Mouse (Mus musculus): Measurements from ENCODE around the gene Cep135. TPM values are rescaled to one million over a fixed set of nuclear protein-coding genes. Genes with fewer than 3 reads are reported as not detected.

Gene Cep135
- polyA plus RNA-seq, 1 experiment from 2014 or later: 4.5 TPM

DNA sequence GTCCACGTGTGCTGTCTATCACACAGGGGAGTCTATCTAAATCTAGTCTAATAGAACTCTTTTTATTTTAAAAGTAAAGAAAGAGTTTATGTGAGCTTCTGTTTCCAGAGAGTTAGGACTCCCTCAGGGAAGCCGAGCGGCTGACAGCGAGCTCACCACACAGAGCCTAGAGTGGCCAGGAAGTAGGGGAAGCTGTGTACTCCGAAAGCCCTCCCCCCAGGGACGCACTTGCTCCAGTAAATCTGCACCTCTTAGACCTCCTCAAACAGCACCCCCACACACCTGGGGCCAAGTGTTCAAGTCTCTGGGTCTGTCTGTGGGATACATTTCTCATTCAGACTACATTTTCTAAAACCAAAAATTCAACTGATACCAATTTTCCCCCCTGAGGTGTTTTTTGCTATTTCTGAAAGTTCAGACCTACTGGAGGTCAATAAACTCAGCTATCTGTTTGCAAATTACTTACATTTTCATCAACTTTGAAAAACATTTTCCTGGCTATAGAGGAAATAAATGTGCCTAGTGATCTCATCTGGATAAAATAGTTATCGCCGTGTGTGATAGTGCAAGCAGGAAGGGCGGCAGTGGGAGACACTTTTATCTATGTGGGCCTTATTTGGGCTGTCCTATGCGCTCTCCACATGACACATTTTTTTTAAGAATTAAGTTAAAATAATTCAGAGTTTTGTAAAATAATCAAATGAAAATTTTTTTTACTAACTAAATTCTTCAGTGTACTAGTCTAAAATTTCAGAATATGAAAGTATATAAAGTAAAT lies 56.8 kb downstream of the Cep135 start:
- DNase-seq (no peak), ATAC-seq (ENCODE audit: low read depth) (no peak)
- Histone ChIP-seq H3K4me2 (no peak overlapping the region), H3K27ac (no peak overlapping the region), H3K36me3 (peaks cover 48% of the 10 kb centered on the region), H3K4me3 (replicated peaks) (no peak overlapping the region), H3K9me3 (replicated peaks) (no peaks in the 10 kb centered on the region), H3K4me1 (replicated peaks) (peaks cover 12% of the 10 kb centered on the region), H3K27me3 (no peaks in the 10 kb centered on the region), H3K9ac (no peak overlapping the region)
- 67% methylated on average over 10 of the region's 10 CpGs for WGBS (ENCODE audit: insufficient replicate concordance)

DNA sequence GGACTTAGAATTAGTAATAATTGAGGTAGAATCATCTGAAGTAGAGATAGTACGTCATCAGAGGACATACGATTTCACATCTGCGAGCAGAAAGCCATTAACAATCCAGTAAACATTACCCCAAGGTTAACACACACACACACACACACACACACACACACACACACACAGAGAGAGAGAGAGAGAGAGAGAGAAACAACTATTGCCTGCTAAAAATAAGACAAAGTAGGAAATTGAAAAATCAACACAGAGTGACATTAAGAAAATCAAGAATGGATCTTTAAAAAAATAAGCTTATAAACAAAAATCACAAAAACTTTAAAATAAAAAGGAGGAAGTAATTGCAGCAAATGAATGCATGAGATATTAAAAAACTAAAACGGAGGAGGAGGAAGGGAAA lies 61.4 kb downstream of the Cep135 start:
- Histone ChIP-seq H3K9me3 (replicated peaks) (no peaks in the 10 kb centered on the region), H3K27ac (no peak overlapping the region), H3K4me3 (replicated peaks) (no peak overlapping the region), H3K36me3 (peaks cover 10% of the 10 kb centered on the region; the same call in 1 of the 2 replicates), H3K4me2 (no peak overlapping the region), H3K4me1 (replicated peaks) (peaks cover 16% of the 10 kb centered on the region), H3K9ac (no peak overlapping the region), H3K27me3 (no peaks in the 10 kb centered on the region)
- DNase-seq: no peak
- ATAC-seq (ENCODE audit: low read depth): no peak
- 69% methylated on average over 4 of the region's 4 CpGs for WGBS (ENCODE audit: insufficient replicate concordance)

DNA sequence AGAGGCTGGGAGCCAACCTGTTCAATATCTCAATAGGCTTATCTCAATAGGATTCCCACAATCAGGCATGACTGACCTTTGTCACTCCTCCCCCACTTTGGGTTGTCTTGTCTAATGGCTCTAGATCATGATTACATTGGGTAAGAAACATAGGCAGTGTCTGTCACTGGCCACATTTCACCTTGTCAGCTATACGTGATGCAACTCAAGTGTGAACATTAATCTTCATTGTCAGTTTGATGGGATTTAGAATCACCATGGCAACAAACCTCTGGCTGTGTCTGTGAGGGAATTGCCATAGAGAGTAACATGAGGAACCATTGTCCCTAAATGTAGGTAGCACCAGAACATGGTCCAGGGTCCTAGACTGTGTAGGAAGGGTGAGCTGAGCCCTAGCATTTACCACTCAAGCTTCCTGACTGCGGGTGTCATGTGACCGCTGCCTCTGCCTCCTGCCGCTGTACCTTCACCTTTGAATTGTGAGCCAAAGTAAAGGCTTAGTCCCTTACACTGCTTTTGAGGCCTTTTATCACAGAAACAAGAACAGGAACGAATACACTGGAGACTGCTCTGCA lies 62.7 kb downstream of the Cep135 start:
- no peak for DNase-seq
- H3K27ac ChIP-seq: no peak overlapping the region
- no peaks in the 10 kb centered on the region for H3K9me3 ChIP-seq (replicated peaks)
- 0 out of 2 replicates have a peak, but pooled peaks have one; percentile 7 for ATAC-seq (ENCODE audit: low read depth)
- H3K4me3 ChIP-seq (replicated peaks): no peak overlapping the region
- H3K4me2 ChIP-seq: no peak overlapping the region
- no peaks in the 10 kb centered on the region for H3K27me3 ChIP-seq
- H3K36me3 ChIP-seq: peaks cover 6% of the 10 kb centered on the region; the same call in 1 of the 2 replicates
- peaks cover 11% of the 10 kb centered on the region for H3K4me1 ChIP-seq (replicated peaks)
- no peak overlapping the region for H3K9ac ChIP-seq
- 72% methylated on average over 5 of the region's 5 CpGs for WGBS (ENCODE audit: insufficient replicate concordance)

DNA sequence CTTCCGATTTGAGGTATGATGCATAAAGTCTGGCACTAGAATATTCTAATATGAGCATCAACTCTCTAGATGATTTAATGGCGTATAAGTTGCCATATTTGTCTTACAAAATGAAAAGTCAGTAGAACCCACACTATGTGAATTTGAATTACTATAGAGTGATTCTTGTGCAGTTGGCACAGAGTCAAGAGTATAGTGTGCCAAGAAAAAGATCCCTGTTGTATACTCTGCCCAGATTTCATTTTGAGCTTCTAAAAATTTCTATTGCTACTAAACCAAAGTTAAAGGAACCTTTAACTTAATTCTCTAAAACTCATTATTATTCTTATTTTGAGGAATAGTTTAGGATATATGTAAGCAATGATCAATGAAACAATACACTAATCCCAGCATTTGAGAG lies 67.7 kb downstream of the Cep135 start, which contains the start of gene C530008M17Rik:
C530008M17Rik (plus strand) TSS at position 301 of the 400 bp plus-strand sequence.
- Histone ChIP-seq H3K4me2 (peak within 1 kb of the TSS; percentile 97), H3K27me3 (no peaks in the 10 kb centered on the region), H3K27ac (peak within 1 kb of the TSS; percentile 94), H3K36me3 (0 out of 2 replicates have a peak, but pooled peaks cover 4% of the 10 kb centered on the region), H3K9ac (peak within 1 kb of the TSS; percentile 97), H3K9me3 (replicated peaks) (no peaks in the 10 kb centered on the region), H3K4me1 (replicated peaks) (peaks cover 47% of the 10 kb centered on the region), H3K4me3 (replicated peaks) (peak within 1 kb of the TSS; percentile 89)
- ATAC-seq (ENCODE audit: low read depth) (no peak), DNase-seq (no peak)
- WGBS (ENCODE audit: insufficient replicate concordance): 90% methylated on average over 2 of the region's 2 CpGs

DNA sequence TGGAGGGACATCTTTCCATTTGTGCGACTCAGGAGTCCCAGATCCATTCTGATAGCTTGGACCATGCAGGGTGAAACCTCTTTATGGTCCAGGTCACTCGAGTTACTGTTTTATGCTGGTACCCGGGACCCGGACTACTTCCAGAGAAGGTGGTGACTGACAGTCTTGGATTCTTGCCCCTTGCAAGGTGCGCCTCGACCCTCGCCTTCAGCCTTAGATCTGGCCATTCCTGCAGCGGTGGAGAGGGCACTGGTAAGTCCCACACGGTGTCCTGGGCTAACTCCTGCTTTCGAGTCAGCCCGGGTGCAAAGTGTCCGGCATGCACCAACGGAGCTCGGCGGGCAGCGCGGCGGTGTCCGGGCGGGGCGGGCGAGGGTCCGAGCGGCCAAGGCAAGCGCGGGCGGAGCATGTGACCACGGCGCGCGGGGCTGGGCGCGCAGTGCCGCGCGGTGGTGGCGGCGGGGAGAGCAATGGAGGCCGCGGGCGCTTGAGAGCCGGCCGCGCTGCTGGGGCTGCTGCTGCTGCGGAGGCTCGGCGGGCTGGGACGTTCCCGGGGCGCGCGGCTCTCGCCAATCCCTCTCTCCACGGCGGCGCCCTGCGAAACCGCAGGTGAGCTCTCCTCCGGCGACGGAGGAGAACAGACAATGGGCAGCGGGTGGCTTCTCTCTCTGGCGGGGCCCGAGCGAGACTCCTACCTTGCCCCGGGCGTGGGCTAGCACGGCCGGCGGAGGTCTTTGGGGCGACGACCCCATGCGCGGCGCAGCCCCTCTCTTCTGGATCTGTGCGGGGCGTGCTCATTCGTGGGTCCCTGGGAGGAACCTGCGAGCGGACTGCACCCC lies 69.0 kb downstream of the Cep135 start:
- DNase-seq: peak; percentile 53
- under 1% methylated on average over 76 of the region's 80 CpGs for WGBS (ENCODE audit: insufficient replicate concordance)
- H3K9me3 ChIP-seq (replicated peaks): no peaks in the 10 kb centered on the region

DNA sequence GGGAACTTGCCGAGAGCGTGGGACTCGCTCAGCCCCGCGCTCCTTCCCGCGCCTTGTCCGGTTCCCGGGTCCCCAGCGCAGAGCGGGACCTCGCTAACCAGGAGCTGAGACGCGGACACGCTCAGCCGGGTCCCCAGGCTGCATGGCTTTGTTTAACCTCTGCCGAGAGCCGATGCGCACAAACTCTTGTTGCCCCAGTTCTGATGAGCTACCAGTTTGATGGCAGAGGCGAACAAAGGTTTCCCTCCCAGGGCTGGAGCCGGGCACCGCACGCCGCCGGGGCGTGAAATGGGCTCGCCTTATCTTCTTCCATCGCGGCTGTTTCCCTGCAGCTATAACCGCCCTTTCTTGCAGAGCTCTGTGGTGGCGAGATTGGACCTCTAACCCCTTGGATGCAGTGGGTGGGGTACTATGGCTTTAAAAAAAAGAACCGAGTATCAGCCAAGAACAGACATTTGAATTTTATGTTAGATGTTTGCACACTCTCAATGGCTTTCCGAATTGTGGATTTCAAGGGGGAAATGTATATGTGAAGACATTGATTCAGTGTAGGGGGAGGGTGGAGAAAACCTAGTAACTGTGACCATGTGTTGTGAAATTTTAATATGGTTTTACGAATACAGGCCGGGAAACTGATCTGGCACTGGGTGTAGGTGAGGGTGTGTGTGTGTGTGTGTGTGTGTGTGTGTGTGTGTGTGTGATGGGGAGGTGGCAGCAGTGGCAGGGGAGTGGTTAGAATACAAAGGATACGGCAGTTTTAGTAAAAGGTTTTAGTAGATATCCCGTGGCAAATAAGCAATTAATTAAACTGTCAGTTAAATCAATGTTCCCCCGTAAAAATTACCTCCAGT lies 69.8 kb downstream of the Cep135 start:
- Histone ChIP-seq H3K4me2 (peak overlapping the region; percentile 97), H3K27me3 (no peaks in the 10 kb centered on the region), H3K27ac (peak overlapping the region; percentile 94), H3K9me3 (replicated peaks) (no peaks in the 10 kb centered on the region), H3K4me3 (replicated peaks) (peak overlapping the region; percentile 89), H3K36me3 (0 out of 2 replicates have a peak, but pooled peaks cover 4% of the 10 kb centered on the region), H3K4me1 (replicated peaks) (peaks cover 61% of the 10 kb centered on the region), H3K9ac (peak overlapping the region; percentile 97)
- ATAC-seq (ENCODE audit: low read depth) (peak; percentile 95), DNase-seq (peak; percentile 81)
- 2% methylated on average over 38 of the region's 38 CpGs for WGBS (ENCODE audit: insufficient replicate concordance)

More for the DNA sequence above, 69.0 kb downstream of the Cep135 start:
- Histone ChIP-seq H3K4me2 (peak overlapping the region; percentile 97), H3K4me3 (replicated peaks) (peak overlapping the region; percentile 89), H3K9ac (peak overlapping the region; percentile 97), H3K4me1 (replicated peaks) (peaks cover 54% of the 10 kb centered on the region), H3K36me3 (0 out of 2 replicates have a peak, but pooled peaks cover 4% of the 10 kb centered on the region), H3K27ac (peak overlapping the region; percentile 94), H3K27me3 (no peaks in the 10 kb centered on the region)
- ATAC-seq (ENCODE audit: low read depth): peak; percentile 59

DNA sequence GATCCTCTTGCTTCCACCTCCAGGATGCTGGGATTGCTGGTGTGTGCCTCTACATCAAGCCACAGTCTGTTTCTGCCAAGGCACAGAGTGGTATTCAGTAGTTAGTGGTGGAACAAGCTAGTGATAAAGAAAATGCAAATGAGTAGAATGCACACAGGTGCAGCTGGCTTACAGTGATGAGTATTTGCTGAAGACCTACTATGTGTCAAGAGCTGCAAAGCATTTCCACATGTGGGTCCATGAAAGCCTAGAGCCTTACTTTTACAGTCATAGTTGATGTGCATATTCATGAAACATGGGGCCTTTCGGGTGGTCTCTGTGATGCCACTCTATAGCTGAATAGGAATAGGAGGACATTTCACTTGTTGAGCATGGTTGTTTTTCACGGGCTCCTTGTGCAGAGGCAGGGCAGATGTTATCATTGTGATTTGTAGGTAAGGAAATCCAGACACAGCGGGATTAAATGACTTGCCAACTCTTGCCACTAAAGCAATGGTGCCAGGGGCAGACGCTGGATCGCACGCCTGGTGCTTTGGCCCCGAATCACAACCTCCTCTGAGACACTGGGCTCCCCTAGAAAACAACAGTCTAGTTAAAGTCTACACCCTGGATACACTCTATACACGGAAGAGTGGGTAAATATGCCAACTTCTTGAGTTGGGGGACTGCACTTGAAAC lies 71.6 kb downstream of the Cep135 start:
- ATAC-seq (ENCODE audit: low read depth) (no peak), DNase-seq (no peak)
- peak overlapping the region; percentile 14 for H3K9ac ChIP-seq
- peak overlapping the region; percentile 89; the same call in 1 of the 2 replicates for H3K4me3 ChIP-seq (replicated peaks)
- peak overlapping the region; percentile 94 for H3K27ac ChIP-seq
- 0 out of 2 replicates have a peak, but pooled peaks cover 4% of the 10 kb centered on the region for H3K36me3 ChIP-seq
- 80% methylated on average over 8 of the region's 8 CpGs for WGBS (ENCODE audit: insufficient replicate concordance)
- no peaks in the 10 kb centered on the region for H3K27me3 ChIP-seq
- peak overlapping the region; percentile 97 for H3K4me2 ChIP-seq
- no peaks in the 10 kb centered on the region for H3K9me3 ChIP-seq (replicated peaks)
- peaks cover 59% of the 10 kb centered on the region for H3K4me1 ChIP-seq (replicated peaks)

DNA sequence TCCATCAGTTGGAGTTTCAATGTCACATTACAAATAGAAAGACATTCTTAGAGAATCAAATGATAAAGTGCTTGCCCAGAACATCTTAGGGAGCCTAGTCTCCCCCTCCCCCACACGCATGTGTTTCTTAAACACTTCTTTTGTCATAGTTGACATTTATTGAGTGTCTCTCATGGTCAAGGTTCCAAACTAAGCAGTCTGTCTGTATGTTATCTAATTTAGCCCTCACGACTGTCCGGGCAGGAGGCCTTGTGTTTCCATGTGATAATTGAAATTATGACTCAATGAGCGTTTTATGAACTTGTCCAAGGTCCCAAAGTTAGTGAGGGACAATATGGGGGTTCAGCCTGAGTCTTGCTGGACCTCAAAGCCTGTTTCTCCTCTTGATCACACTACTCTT lies 72.8 kb downstream of the Cep135 start:
- 0 out of 2 replicates have a peak, but pooled peaks cover 4% of the 10 kb centered on the region for H3K36me3 ChIP-seq
- H3K9me3 ChIP-seq (replicated peaks): no peaks in the 10 kb centered on the region
- no peaks in the 10 kb centered on the region for H3K27me3 ChIP-seq
- peak overlapping the region; percentile 94; the same call in 1 of the 2 replicates for H3K27ac ChIP-seq
- 26% methylated on average over 4 of the region's 4 CpGs for WGBS (ENCODE audit: insufficient replicate concordance)
- DNase-seq: peak; percentile 9
- peak overlapping the region; percentile 97 for H3K4me2 ChIP-seq
- peak overlapping the region; percentile 43; the same call in 1 of the 2 replicates for H3K9ac ChIP-seq
- H3K4me3 ChIP-seq (replicated peaks): no peak overlapping the region
- ATAC-seq (ENCODE audit: low read depth): no peak
- H3K4me1 ChIP-seq (replicated peaks): peaks cover 60% of the 10 kb centered on the region

DNA sequence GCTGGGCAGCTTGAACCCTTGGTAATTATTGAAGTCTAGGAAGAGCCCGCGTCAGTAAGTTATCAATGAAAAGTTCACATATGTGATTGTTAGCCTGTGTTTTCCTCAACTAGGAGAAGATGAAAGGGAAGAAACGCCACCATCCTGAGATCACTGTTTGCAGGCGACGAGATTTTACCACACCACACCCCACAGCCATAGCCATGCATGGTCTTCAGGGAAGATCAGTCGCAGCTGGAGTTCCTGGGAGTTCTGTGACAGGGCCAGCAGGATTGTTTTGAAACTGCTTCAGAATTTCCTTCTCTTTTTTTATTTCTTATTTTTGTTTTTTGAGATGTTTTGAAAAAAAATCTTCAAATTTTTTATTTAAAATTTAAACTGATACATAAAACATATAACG lies 76.4 kb downstream of the Cep135 start:
- Histone ChIP-seq H3K9me3 (replicated peaks) (no peaks in the 10 kb centered on the region), H3K27me3 (no peaks in the 10 kb centered on the region), H3K4me1 (replicated peaks) (peaks cover 59% of the 10 kb centered on the region), H3K4me2 (no peak overlapping the region), H3K27ac (no peak overlapping the region), H3K9ac (no peak overlapping the region), H3K4me3 (replicated peaks) (no peak overlapping the region), H3K36me3 (0 out of 2 replicates have a peak, but pooled peaks cover 4% of the 10 kb centered on the region)
- ATAC-seq (ENCODE audit: low read depth) (no peak), DNase-seq (no peak)
- WGBS (ENCODE audit: insufficient replicate concordance): 77% methylated on average over 7 of the region's 7 CpGs

DNA sequence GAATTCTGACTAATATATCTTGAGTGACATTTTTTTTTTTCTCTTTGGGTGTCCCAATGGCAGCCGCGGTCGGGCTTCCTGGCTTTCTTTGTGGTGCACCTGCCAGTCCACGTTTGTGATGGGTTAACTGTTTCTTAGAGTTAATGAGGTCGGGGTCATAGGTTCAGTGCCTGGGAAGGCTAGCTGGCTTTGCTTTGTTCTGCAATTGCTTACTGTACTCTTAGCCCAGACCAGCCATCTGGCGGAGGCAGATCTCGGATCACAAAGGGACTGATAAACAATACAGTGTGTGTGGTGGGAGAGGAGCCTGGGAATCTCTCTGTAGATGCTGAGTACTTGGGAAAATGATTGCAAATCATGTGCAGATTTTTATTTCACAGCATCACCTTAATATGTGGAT lies 76.9 kb downstream of the Cep135 start:
- ATAC-seq (ENCODE audit: low read depth): no peak

More for the DNA sequence above, 76.9 kb downstream of the Cep135 start:
- H3K9me3 ChIP-seq (replicated peaks): no peaks in the 10 kb centered on the region
- H3K36me3 ChIP-seq: no peaks in the 10 kb centered on the region
- no peak overlapping the region for H3K27ac ChIP-seq
- 0 out of 2 replicates have a peak overlapping the region, but pooled peaks have one; percentile 9 for H3K9ac ChIP-seq
- 50% methylated on average over 7 of the region's 7 CpGs for WGBS (ENCODE audit: insufficient replicate concordance)
- H3K4me2 ChIP-seq: no peak overlapping the region
- no peak overlapping the region for H3K4me3 ChIP-seq (replicated peaks)
- peaks cover 58% of the 10 kb centered on the region for H3K4me1 ChIP-seq (replicated peaks)
- no peak for DNase-seq
- no peaks in the 10 kb centered on the region for H3K27me3 ChIP-seq

Measured in liver, embryonic 13.5 days (tissue).